Mouse (Mus musculus): ENCODE measurements at regions not wholly inside any gene's neighbourhood (a gene's known extent, or its start where the extent isn't known, plus 50 kb on each side); places are given as distances from the start of the nearest gene placed in this dataset.
"Not testable (repeated sequence)": the region's sequence is repeated elsewhere in the genome, so short reads cannot be mapped to it uniquely, and the experiment has no call there.

- not testable (repeated sequence) for H3K4me3 ChIP-seq (ENCODE audit: low read depth, low read length); ATAC-seq (ENCODE audit: low read depth); H3K4me2 ChIP-seq (ENCODE audit: low read depth, low read length); H3K9me3 ChIP-seq (replicated peaks; ENCODE audit: control insufficient read depth, low read length); H3K27ac ChIP-seq (ENCODE audit: low read length); H3K9ac ChIP-seq (ENCODE audit: low read depth, low read length); H3K36me3 ChIP-seq (ENCODE audit: control insufficient read depth, insufficient read depth); H3K4me1 ChIP-seq (ENCODE audit: control insufficient read depth, low read depth, low read length); H3K27me3 ChIP-seq (ENCODE audit: control insufficient read depth, insufficient read depth, low read depth, low read length)
- WGBS (ENCODE audit: insufficient replicate concordance) = 62% methylated on average over 3 of the region's 4 CpGs
These were observed 175.2 kb downstream of the Diras2 start for GRCm38 (mm10) chr13:52355921-52356320.

GRCm38 (mm10) chr13:52359332-52359731 lies 171.7 kb downstream of the Diras2 start:
- not testable (repeated sequence) for H3K9ac ChIP-seq (ENCODE audit: low read depth, low read length); H3K9me3 ChIP-seq (replicated peaks; ENCODE audit: control insufficient read depth, low read length); H3K27ac ChIP-seq (ENCODE audit: low read length); H3K36me3 ChIP-seq (ENCODE audit: control insufficient read depth, insufficient read depth); H3K4me2 ChIP-seq (ENCODE audit: low read depth, low read length); H3K4me1 ChIP-seq (ENCODE audit: control insufficient read depth, low read depth, low read length); H3K27me3 ChIP-seq (ENCODE audit: control insufficient read depth, insufficient read depth, low read depth, low read length); ATAC-seq (ENCODE audit: low read depth); H3K4me3 ChIP-seq (ENCODE audit: low read depth, low read length)
- WGBS (ENCODE audit: insufficient replicate concordance) = 46% methylated on average over 4 of the region's 4 CpGs

- no peaks in the 10 kb centered on the region; the same call in 1 of the 2 replicates for H3K9me3 ChIP-seq (replicated peaks; ENCODE audit: control insufficient read depth, low read length)
- 51% methylated on average over 4 of the region's 4 CpGs for WGBS (ENCODE audit: insufficient replicate concordance)
- ATAC-seq (ENCODE audit: low read depth) = no peak
- no peak overlapping the region for H3K4me2 ChIP-seq (ENCODE audit: low read depth, low read length)
- no peaks in the 10 kb centered on the region for H3K27me3 ChIP-seq (ENCODE audit: control insufficient read depth, insufficient read depth, low read depth, low read length)
- no peak overlapping the region for H3K27ac ChIP-seq (ENCODE audit: low read length)
- no peaks in the 10 kb centered on the region for H3K4me1 ChIP-seq (ENCODE audit: control insufficient read depth, low read depth, low read length)
- no peak overlapping the region for H3K9ac ChIP-seq (ENCODE audit: low read depth, low read length)
- no peaks in the 10 kb centered on the region for H3K36me3 ChIP-seq (ENCODE audit: control insufficient read depth, insufficient read depth)
- no peak overlapping the region for H3K4me3 ChIP-seq (ENCODE audit: low read depth, low read length)
These were observed 169.8 kb downstream of the Diras2 start for GRCm38 (mm10) chr13:52361177-52361846.

DNA sequence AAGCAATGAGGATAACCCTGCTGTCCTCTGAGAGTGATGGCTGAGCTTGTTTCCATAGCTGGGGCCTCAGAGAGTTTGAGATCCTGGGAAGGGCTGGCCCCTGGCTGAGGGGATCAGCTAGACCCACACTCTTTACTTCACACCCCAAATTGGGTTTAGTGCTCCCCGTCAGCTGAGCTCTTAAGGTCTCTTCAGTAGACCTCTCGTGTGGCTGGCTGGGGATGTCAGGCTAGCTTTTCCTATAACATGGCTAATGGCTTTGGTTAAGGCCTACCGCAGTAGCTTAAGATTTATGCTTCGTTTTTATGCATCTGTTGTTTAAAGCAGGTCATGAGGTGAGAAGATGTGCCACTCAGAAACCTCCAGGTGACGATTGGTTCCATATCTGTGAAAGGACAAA lies 168.8 kb downstream of the Diras2 start:
- ATAC-seq (ENCODE audit: low read depth) = no peak
- H3K27ac ChIP-seq (ENCODE audit: low read length) = no peak overlapping the region
- H3K27me3 ChIP-seq (ENCODE audit: control insufficient read depth, insufficient read depth, low read depth, low read length) = no peaks in the 10 kb centered on the region
- H3K4me1 ChIP-seq (ENCODE audit: control insufficient read depth, low read depth, low read length) = no peaks in the 10 kb centered on the region
- 69% methylated on average over 5 of the region's 5 CpGs for WGBS (ENCODE audit: insufficient replicate concordance)
- no peak overlapping the region for H3K9ac ChIP-seq (ENCODE audit: low read depth, low read length)
- no peak overlapping the region for H3K4me3 ChIP-seq (ENCODE audit: low read depth, low read length)
- no peaks in the 10 kb centered on the region for H3K9me3 ChIP-seq (replicated peaks; ENCODE audit: control insufficient read depth, low read length)
- H3K36me3 ChIP-seq (ENCODE audit: control insufficient read depth, insufficient read depth) = no peaks in the 10 kb centered on the region
- no peak overlapping the region for H3K4me2 ChIP-seq (ENCODE audit: low read depth, low read length)

GRCm38 (mm10) chr13:52369851-52370250 lies 161.2 kb downstream of the Diras2 start:
- ATAC-seq (ENCODE audit: low read depth) = no peak
- Histone ChIP-seq H3K36me3 (ENCODE audit: control insufficient read depth, insufficient read depth) (no peaks in the 10 kb centered on the region), H3K4me3 (ENCODE audit: low read depth, low read length) (no peak overlapping the region)

GRCm38 (mm10) chr13:52371986-52372385 lies 159.1 kb downstream of the Diras2 start:
- Histone ChIP-seq H3K4me1 (ENCODE audit: control insufficient read depth, low read depth, low read length) (no peaks in the 10 kb centered on the region), H3K36me3 (ENCODE audit: control insufficient read depth, insufficient read depth) (no peaks in the 10 kb centered on the region), H3K4me3 (ENCODE audit: low read depth, low read length) (no peak overlapping the region), H3K4me2 (ENCODE audit: low read depth, low read length) (no peak overlapping the region), H3K27me3 (ENCODE audit: control insufficient read depth, insufficient read depth, low read depth, low read length) (no peaks in the 10 kb centered on the region), H3K9ac (ENCODE audit: low read depth, low read length) (no peak overlapping the region), H3K9me3 (replicated peaks; ENCODE audit: control insufficient read depth, low read length) (no peaks in the 10 kb centered on the region), H3K27ac (ENCODE audit: low read length) (no peak overlapping the region)
- no peak for ATAC-seq (ENCODE audit: low read depth)
- WGBS (ENCODE audit: insufficient replicate concordance) = 60% methylated on average over 3 of the region's 3 CpGs

More at GRCm38 (mm10) chr13:52369851-52370250, 161.2 kb downstream of the Diras2 start:
- Histone ChIP-seq H3K9ac (ENCODE audit: low read depth, low read length) (no peak overlapping the region), H3K4me2 (ENCODE audit: low read depth, low read length) (no peak overlapping the region), H3K4me1 (ENCODE audit: control insufficient read depth, low read depth, low read length) (no peaks in the 10 kb centered on the region), H3K27me3 (ENCODE audit: control insufficient read depth, insufficient read depth, low read depth, low read length) (no peaks in the 10 kb centered on the region), H3K9me3 (replicated peaks; ENCODE audit: control insufficient read depth, low read length) (no peaks in the 10 kb centered on the region), H3K27ac (ENCODE audit: low read length) (no peak overlapping the region)

DNA sequence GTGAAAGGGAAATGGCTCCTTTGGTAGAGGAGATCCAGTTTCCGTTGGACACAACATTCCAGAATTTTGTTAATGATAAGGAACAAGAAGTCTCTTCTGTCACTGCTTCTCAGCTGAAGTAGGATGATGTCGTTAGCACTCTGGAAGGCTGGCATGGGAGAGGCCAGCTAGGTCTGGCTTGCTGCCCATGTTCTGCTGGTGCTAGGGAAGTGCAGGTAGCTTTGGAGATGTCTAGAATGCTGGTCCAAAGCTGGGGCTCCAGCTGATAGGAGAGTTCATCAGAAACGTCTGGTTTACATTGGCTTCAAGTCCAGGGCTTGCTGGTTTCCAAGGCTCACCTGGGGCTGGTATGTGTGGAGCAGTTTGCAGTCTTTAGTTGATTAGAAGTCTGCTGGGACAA lies 156.3 kb downstream of the Diras2 start:
- no peak overlapping the region for H3K4me3 ChIP-seq (ENCODE audit: low read depth, low read length)
- 46% methylated on average over 3 of the region's 3 CpGs for WGBS (ENCODE audit: insufficient replicate concordance)
- H3K4me2 ChIP-seq (ENCODE audit: low read depth, low read length) = no peak overlapping the region
- H3K36me3 ChIP-seq (ENCODE audit: control insufficient read depth, insufficient read depth) = no peaks in the 10 kb centered on the region
- H3K4me1 ChIP-seq (ENCODE audit: control insufficient read depth, low read depth, low read length) = no peaks in the 10 kb centered on the region
- no peak overlapping the region for H3K27ac ChIP-seq (ENCODE audit: low read length)
- no peak for ATAC-seq (ENCODE audit: low read depth)
- no peaks in the 10 kb centered on the region for H3K27me3 ChIP-seq (ENCODE audit: control insufficient read depth, insufficient read depth, low read depth, low read length)
- H3K9me3 ChIP-seq (replicated peaks; ENCODE audit: control insufficient read depth, low read length) = no peaks in the 10 kb centered on the region; the same call in 1 of the 2 replicates
- no peak overlapping the region for H3K9ac ChIP-seq (ENCODE audit: low read depth, low read length)

GRCm38 (mm10) chr13:52378236-52378635 lies 152.8 kb downstream of the Diras2 start:
- 38% methylated on average over 1 of the region's 1 CpGs for WGBS (ENCODE audit: insufficient replicate concordance)
- H3K9ac ChIP-seq (ENCODE audit: low read depth, low read length) = no peak overlapping the region

GRCm38 (mm10) chr13:52389271-52389670 lies 141.8 kb downstream of the Diras2 start:
- ATAC-seq (ENCODE audit: low read depth) = no peak
- no peak overlapping the region for H3K9ac ChIP-seq (ENCODE audit: low read depth, low read length)
- H3K27me3 ChIP-seq (ENCODE audit: control insufficient read depth, insufficient read depth, low read depth, low read length) = no peaks in the 10 kb centered on the region
- no peak overlapping the region for H3K4me3 ChIP-seq (ENCODE audit: low read depth, low read length)
- H3K27ac ChIP-seq (ENCODE audit: low read length) = no peak overlapping the region
- H3K9me3 ChIP-seq (replicated peaks; ENCODE audit: control insufficient read depth, low read length) = no peaks in the 10 kb centered on the region
- no peaks in the 10 kb centered on the region for H3K4me1 ChIP-seq (ENCODE audit: control insufficient read depth, low read depth, low read length)
- H3K36me3 ChIP-seq (ENCODE audit: control insufficient read depth, insufficient read depth) = no peaks in the 10 kb centered on the region
- no peak overlapping the region for H3K4me2 ChIP-seq (ENCODE audit: low read depth, low read length)
- 68% methylated on average over 5 of the region's 5 CpGs for WGBS (ENCODE audit: insufficient replicate concordance)

More at GRCm38 (mm10) chr13:52378236-52378635, 152.8 kb downstream of the Diras2 start:
- Histone ChIP-seq H3K4me3 (ENCODE audit: low read depth, low read length) (no peak overlapping the region), H3K36me3 (ENCODE audit: control insufficient read depth, insufficient read depth) (no peaks in the 10 kb centered on the region), H3K4me2 (ENCODE audit: low read depth, low read length) (no peak overlapping the region), H3K27me3 (ENCODE audit: control insufficient read depth, insufficient read depth, low read depth, low read length) (no peaks in the 10 kb centered on the region), H3K9me3 (replicated peaks; ENCODE audit: control insufficient read depth, low read length) (no peaks in the 10 kb centered on the region; the same call in 1 of the 2 replicates), H3K4me1 (ENCODE audit: control insufficient read depth, low read depth, low read length) (no peaks in the 10 kb centered on the region), H3K27ac (ENCODE audit: low read length) (no peak overlapping the region)
- ATAC-seq (ENCODE audit: low read depth) = no peak
